Mouse (Mus musculus) forebrain, embryonic 14.5 days (tissue): ENCODE results near the gene Hsd11b1. TPM values are rescaled to one million over a fixed set of nuclear protein-coding genes. Genes with fewer than 3 reads are reported as not detected.
A peak's percentile ranks its signal among the peaks of the same experiment; 100 is the strongest.
"Not testable (repeated sequence)": the region's sequence is repeated elsewhere in the genome, so short reads cannot be mapped to it uniquely, and the experiment has no call there.

Experiments
- ATAC-seq: fragments of 200-750 bp; cut with Nextera tagmentation; 2 replicates; pipeline ENCODE4 v1.8.0; 2017; ENCODE audit warnings: mild to moderate bottlenecking, moderate library complexity
- DNase-seq: peaks from one replicate; pipeline ENCODE4 v3.0.0-alpha.2; 2015; ENCODE audit warnings: low spot score
- H3K27ac ChIP-seq: fragments of 300-500 bp; sonication (generic); 2 replicates; pipeline ENCODE4 v1.5.1; 2014; ENCODE audit warnings: low read depth, mild to moderate bottlenecking, control low read depth, low read length, moderate library complexity
- H3K27me3 ChIP-seq: fragments of 300-500 bp; sonication (generic); replicated peaks from 2 replicates; pipeline ENCODE4 v1.6.1; 2014; ENCODE audit warnings: low read length, control low read depth, mixed read lengths; ENCODE audit not compliant: control insufficient read depth, insufficient read depth
- H3K36me3 ChIP-seq: fragments of 300-500 bp; sonication (generic); 2 replicates; pipeline ENCODE4 v1.6.1; 2014; ENCODE audit warnings: low read length, control low read depth; ENCODE audit not compliant: control insufficient read depth, insufficient read depth
- H3K4me1 ChIP-seq: fragments of 300-500 bp; sonication (generic); 2 replicates; pipeline ENCODE4 v1.6.1; 2014; ENCODE audit warnings: antibody characterized with exemption, low read length, control low read depth; ENCODE audit not compliant: control insufficient read depth, insufficient read depth
- H3K4me2 ChIP-seq: fragments of 300-500 bp; sonication (generic); 2 replicates; pipeline ENCODE4 v1.6.1; 2014; ENCODE audit warnings: mild to moderate bottlenecking, control low read depth, low read length
- H3K4me3 ChIP-seq: fragments of 300-500 bp; sonication (generic); 2 replicates; pipeline ENCODE4 v1.5.1; 2014; ENCODE audit warnings: low read depth, low read length, control low read depth
- H3K9ac ChIP-seq: fragments of 300-500 bp; sonication (generic); 2 replicates; pipeline ENCODE4 v1.6.1; 2014; ENCODE audit warnings: mild to moderate bottlenecking, low read length, control low read depth, moderate library complexity
- H3K9me3 ChIP-seq: fragments of 300-500 bp; sonication (generic); replicated peaks from 2 replicates; pipeline ENCODE4 v1.6.1; 2016; ENCODE audit warnings: low read length, control low read depth, mixed read lengths; ENCODE audit not compliant: control insufficient read depth
- WGBS: fragments of 180-500 bp; shearing (Covaris S2); extraction: QIAGEN DNeasy Blood & Tissue Kit; methylation state at CpG from one replicate; pipeline ENCODE4 v1.1.7; 2014; 5-methylcytosine and 5-hydroxymethylcytosine counted together
- polyA plus RNA-seq: library from polyadenylated mRNA; unstranded; fragments of >200 nt; fragmentation: Nextera tagmentation; extraction: Ambion mirVana; gene quantifications from 2 replicates; pipeline ENCODE4 v1.2.1, GENCODE M21; 2014

The Hsd11b1 gene
- polyA plus RNA-seq, 1 experiment from 2014 or later, result 0.47 TPM

- Histone ChIP-seq H3K4me3 (no peak overlapping the region), H3K9me3 (no peaks in the 10 kb centered on the region), H3K27me3 (no peaks in the 10 kb centered on the region), H3K9ac (no peak overlapping the region), H3K36me3 (no peaks in the 10 kb centered on the region), H3K27ac (no peak overlapping the region), H3K4me2 (no peak overlapping the region), H3K4me1 (no peaks in the 10 kb centered on the region)
- DNase-seq, result peak; percentile 87
- 32% methylated on average over 3 of the region's 3 CpGs for WGBS
- ATAC-seq, result peak; percentile 37; the same call in 1 of the 2 replicates
These were observed 8.2 kb downstream of the Hsd11b1 start for GRCm38 (mm10) chr1:193255488-193256288.

GRCm38 (mm10) chr1:193255032-193255431 is 8.8 kb downstream of the Hsd11b1 start:
- Histone ChIP-seq H3K9ac (no peak overlapping the region), H3K27ac (no peak overlapping the region), H3K4me2 (no peak overlapping the region), H3K36me3 (no peaks in the 10 kb centered on the region), H3K9me3 (no peaks in the 10 kb centered on the region), H3K4me3 (no peak overlapping the region), H3K27me3 (no peaks in the 10 kb centered on the region), H3K4me1 (no peaks in the 10 kb centered on the region)
- ATAC-seq (no peak), DNase-seq (no peak)
- 76% methylated on average over 8 of the region's 8 CpGs for WGBS

GRCm38 (mm10) chr1:193253895-193254294 is 10.0 kb downstream of the Hsd11b1 start:
- H3K9me3 ChIP-seq, H3K27ac ChIP-seq, H3K4me3 ChIP-seq, H3K4me2 ChIP-seq, ATAC-seq, H3K27me3 ChIP-seq, H3K4me1 ChIP-seq, H3K36me3 ChIP-seq, DNase-seq, H3K9ac ChIP-seq: not testable (repeated sequence)
- 70% methylated on average over 3 of the region's 3 CpGs for WGBS

- Histone ChIP-seq H3K9ac (no peak overlapping the region), H3K9me3 (no peaks in the 10 kb centered on the region), H3K27ac (no peak overlapping the region), H3K4me1 (no peaks in the 10 kb centered on the region), H3K4me3 (no peak overlapping the region), H3K36me3 (no peaks in the 10 kb centered on the region), H3K27me3 (no peaks in the 10 kb centered on the region), H3K4me2 (no peak overlapping the region)
- ATAC-seq (no peak), DNase-seq (no peak)
- 66% methylated on average over 5 of the region's 5 CpGs for WGBS
These were observed 11.3 kb downstream of the Hsd11b1 start for GRCm38 (mm10) chr1:193252616-193253015.

- no peak overlapping the region for H3K4me3 ChIP-seq
- H3K9ac ChIP-seq, result no peak overlapping the region
- no peaks in the 10 kb centered on the region for H3K36me3 ChIP-seq
- no peaks in the 10 kb centered on the region for H3K9me3 ChIP-seq
- no peaks in the 10 kb centered on the region for H3K27me3 ChIP-seq
- H3K4me1 ChIP-seq, result no peaks in the 10 kb centered on the region
- H3K4me2 ChIP-seq, result no peak overlapping the region
- no peak overlapping the region for H3K27ac ChIP-seq
- DNase-seq (no peak), ATAC-seq (no peak)
- 86% methylated on average over 7 of the region's 7 CpGs for WGBS
These were observed 12.5 kb downstream of the Hsd11b1 start for GRCm38 (mm10) chr1:193251386-193251785.

DNA sequence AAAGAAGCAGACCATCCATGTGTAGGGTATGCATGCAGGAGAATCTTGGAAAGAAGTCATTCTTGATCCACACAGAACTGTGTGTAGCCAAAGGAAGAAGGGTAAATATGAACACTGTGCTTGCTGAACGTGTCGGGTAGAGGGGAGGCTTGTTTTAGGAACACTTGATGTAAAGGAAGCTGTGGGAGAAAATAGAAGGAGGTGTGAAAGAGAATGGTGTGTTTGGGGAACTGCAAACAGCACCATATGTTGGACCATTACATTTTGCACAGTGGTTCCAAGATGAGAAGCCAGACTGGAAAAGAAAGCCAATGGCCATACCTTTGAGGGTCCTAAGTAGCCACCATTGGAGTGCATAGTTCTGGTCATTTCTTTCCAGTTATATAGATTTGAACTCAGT is 13.8 kb downstream of the Hsd11b1 start:
- Histone ChIP-seq H3K4me1 (no peaks in the 10 kb centered on the region), H3K4me2 (no peak overlapping the region), H3K27me3 (no peaks in the 10 kb centered on the region), H3K27ac (no peak overlapping the region), H3K36me3 (no peaks in the 10 kb centered on the region), H3K4me3 (no peak overlapping the region), H3K9me3 (no peaks in the 10 kb centered on the region), H3K9ac (no peak overlapping the region)
- WGBS, result 81% methylated on average over 2 of the region's 2 CpGs
- no peak for ATAC-seq
- DNase-seq, result no peak

DNA sequence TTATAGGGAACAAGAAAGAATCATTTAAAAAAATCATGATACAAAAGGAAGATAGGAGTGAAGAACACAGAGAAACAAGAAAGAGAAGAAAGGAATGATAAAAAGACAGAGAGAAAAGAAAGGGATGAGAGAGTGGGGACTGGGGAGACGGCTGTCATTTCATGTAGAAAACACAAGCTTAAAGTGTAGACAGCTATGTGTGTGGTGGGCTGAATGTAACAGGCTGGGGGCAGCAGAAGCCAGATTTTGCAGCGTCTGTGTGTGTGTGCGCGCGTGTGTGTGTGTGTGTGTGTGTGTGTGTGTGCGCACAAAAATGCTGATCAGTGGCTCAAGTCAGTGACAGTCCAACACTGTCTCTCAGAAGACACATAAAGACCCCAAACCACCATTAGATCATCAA is 19.6 kb downstream of the Hsd11b1 start:
- no peak overlapping the region for H3K9ac ChIP-seq
- H3K4me2 ChIP-seq, result no peak overlapping the region
- no peaks in the 10 kb centered on the region for H3K36me3 ChIP-seq
- 75% methylated on average over 6 of the region's 6 CpGs for WGBS
- peak; percentile 29; the same call in 1 of the 2 replicates for ATAC-seq
- H3K4me1 ChIP-seq, result no peaks in the 10 kb centered on the region
- no peaks in the 10 kb centered on the region for H3K27me3 ChIP-seq
- no peaks in the 10 kb centered on the region for H3K9me3 ChIP-seq
- DNase-seq, result no peak
- no peak overlapping the region; the same call in 1 of the 2 replicates for H3K27ac ChIP-seq
- no peak overlapping the region for H3K4me3 ChIP-seq

- H3K36me3 ChIP-seq, result no peaks in the 10 kb centered on the region
- no peaks in the 10 kb centered on the region for H3K27me3 ChIP-seq
- H3K9me3 ChIP-seq, result no peaks in the 10 kb centered on the region
- no peak overlapping the region for H3K4me2 ChIP-seq
- H3K4me1 ChIP-seq, result no peaks in the 10 kb centered on the region
- 59% methylated on average over 10 of the region's 10 CpGs for WGBS
- ATAC-seq, result no peak
- H3K9ac ChIP-seq, result no peak overlapping the region
- H3K27ac ChIP-seq, result no peak overlapping the region
- H3K4me3 ChIP-seq, result no peak overlapping the region
- DNase-seq, result no peak
These were observed 20.2 kb downstream of the Hsd11b1 start for GRCm38 (mm10) chr1:193243571-193244193.

DNA sequence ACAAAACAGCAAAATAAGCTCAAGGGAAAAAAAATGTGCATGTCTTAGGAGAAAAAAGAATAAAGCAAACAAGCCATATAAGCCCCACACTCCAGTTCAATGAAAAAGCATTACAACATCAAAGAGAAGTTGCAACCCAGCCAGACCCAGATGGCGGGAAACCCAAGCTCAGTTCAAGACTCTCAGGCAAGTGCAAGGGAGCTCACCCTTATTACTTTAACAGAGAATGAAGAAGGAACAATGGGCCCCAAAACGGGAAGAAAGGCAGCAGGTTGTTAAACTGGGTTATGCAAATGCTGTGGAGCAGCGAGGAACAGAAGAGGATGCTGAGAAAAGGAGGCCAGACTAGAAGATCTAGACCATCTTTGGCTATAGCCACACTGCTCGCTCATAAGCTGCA is 21.0 kb downstream of the Hsd11b1 start:
- Histone ChIP-seq H3K9ac (no peak overlapping the region), H3K36me3 (no peaks in the 10 kb centered on the region), H3K27ac (no peak overlapping the region), H3K9me3 (no peaks in the 10 kb centered on the region), H3K4me1 (no peaks in the 10 kb centered on the region), H3K4me3 (no peak overlapping the region), H3K4me2 (no peak overlapping the region), H3K27me3 (no peaks in the 10 kb centered on the region)
- DNase-seq (no peak), ATAC-seq (no peak)
- 41% methylated on average over 4 of the region's 4 CpGs for WGBS
